Mouse (Mus musculus) G1E (cell line): ENCODE data around the gene Pfkfb3.

Source experiments
- CTCF ChIP-seq: IDR thresholded peaks from 2 replicates; pipeline ENCODE4 v1.5.1; 2012; ENCODE audit warnings: low read depth, low read length, inconsistent platforms, mixed read lengths
- GATA1 ChIP-seq: IDR thresholded peaks from 2 replicates; pipeline ENCODE4 v1.6.1; 2012; ENCODE audit warnings: borderline replicate concordance, low read length, inconsistent platforms, mixed read lengths
- TAL1 ChIP-seq: conservative IDR thresholded peaks from 2 replicates; pipeline ENCODE4 v1.6.1; 2012; ENCODE audit warnings: low read depth, low read length, inconsistent platforms, mixed read lengths

GRCm38 (mm10) chr2:11433353-11433752 lies 120.5 kb downstream of the Pfkfb3 start:
- TF ChIP-seq CTCF: no peak
- TF ChIP-seq GATA1: no peak
- no peak for TF ChIP-seq TAL1
